Mouse (Mus musculus) megakaryocyte progenitor cell, adult 5-6 weeks (primary cell): ENCODE results near the gene Mrpl23. TPM values are rescaled to one million over a fixed set of nuclear protein-coding genes. Genes with fewer than 3 reads are reported as not detected.

Experiments used
- ATAC-seq: replicated peaks from 2 replicates; pipeline ENCODE4 v1.8.0; 2016; ENCODE audit warnings: mild to moderate bottlenecking, moderate TSS enrichment, inconsistent platforms; ENCODE audit not compliant: poor library complexity
- total RNA-seq, 2 experiments: library from RNA; stranded (forward) in 1 of 2; stranded (reverse) in 1 of 2; fragments of 157-497, 149-512 nt in 1 of 2; fragments of 200-1000 nt in 1 of 2; gene quantifications; 2 replicates each; pipeline versions ENCODE4 v1.2.3 to v1.2.4; 2015 to 2017

Mrpl23 gene
- total RNA-seq, 2 experiments from 2014 or later = 11.8 to 63.4 TPM

- no peak for ATAC-seq
Observed at GRCm38 (mm10) chr7:142517531-142517930, 15.0 kb upstream of the Mrpl23 start.

DNA sequence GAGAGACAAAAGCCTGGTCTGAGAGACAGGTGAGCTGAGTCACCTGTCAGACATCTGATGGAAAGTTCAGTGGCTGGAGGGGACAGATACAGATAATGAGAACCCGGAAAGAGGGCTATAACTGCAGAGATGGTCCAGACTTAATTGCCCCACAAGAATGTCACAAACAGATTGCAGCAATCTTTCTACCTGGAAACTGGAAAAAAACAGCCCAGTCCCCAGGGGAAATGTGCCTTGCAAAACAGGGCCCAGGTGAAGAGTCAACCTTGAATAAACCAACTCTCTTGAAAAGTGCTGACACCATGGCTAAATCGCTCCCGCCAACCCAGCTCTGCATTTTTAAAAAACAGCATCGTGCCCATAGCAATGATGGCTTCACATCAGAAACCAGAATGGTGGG, 12.2 kb upstream of the Mrpl23 start:
- ATAC-seq = no peak

GRCm38 (mm10) chr7:142522352-142522751, 10.1 kb upstream of the Mrpl23 start:
- ATAC-seq = peak; percentile 71

DNA sequence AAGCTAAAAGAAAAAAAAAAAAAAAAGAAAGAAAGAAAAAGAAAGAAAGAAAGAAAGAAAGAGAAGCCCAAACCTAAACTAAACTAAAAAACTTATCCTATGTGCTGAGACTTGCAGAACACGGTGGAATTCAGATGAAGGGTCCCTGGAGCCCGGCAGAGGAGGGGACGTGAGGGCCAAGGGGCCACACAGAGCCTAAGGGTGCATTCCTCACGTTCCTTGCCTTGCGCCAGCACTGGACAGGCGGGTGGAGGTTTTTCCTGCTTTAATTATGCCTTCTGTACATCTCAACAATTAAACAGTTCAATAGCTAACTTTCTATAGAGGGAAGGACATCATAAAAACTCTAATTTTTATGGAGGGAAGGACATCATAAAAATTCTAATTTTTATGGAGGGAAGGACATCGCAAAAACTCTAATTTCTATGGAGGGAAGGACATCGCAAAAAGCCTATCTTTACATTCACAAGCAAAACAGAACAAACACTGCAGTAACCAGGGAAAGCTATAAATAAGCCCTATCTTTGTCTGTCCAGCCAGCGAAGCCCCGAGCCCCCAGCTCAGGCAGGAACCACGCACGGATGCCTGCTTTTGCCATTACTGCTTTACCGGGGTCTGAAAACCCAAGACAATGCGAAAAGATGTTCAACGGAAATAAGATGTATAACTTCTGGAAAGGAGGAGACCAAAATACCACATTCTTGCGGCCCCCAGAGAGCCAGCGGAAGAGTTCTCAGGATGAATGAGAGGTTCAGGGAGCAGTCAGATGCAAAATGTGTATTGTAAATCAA, 9.1 kb upstream of the Mrpl23 start:
- ATAC-seq = no peak

- ATAC-seq = 0 out of 2 replicates have a peak, but pooled peaks have one; percentile 40
Observed at GRCm38 (mm10) chr7:142525342-142526178, 6.9 kb upstream of the Mrpl23 start.

DNA sequence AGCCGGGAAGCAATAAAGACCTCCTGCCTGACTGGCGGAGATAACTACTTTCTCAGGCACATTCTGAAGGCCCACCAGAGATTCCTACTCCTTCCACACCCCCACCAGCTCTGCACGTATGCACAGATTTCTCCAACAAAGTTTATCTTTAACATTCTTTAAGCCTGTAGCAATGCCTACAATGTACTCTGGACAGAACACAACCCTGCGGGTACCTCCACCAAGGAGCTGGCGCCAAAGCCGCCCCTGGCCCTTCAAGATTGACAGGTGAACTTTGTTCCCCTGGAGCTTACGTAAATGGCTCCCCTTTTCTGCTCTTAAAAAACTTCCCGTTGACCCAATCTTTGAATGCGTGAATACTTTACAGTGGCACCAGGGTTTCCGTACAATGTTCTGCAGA, 3.1 kb upstream of the Mrpl23 start:
- ATAC-seq = no peak

GRCm38 (mm10) chr7:142531973-142532521, 439 bp upstream of the Mrpl23 start:
- ATAC-seq = no peak

DNA sequence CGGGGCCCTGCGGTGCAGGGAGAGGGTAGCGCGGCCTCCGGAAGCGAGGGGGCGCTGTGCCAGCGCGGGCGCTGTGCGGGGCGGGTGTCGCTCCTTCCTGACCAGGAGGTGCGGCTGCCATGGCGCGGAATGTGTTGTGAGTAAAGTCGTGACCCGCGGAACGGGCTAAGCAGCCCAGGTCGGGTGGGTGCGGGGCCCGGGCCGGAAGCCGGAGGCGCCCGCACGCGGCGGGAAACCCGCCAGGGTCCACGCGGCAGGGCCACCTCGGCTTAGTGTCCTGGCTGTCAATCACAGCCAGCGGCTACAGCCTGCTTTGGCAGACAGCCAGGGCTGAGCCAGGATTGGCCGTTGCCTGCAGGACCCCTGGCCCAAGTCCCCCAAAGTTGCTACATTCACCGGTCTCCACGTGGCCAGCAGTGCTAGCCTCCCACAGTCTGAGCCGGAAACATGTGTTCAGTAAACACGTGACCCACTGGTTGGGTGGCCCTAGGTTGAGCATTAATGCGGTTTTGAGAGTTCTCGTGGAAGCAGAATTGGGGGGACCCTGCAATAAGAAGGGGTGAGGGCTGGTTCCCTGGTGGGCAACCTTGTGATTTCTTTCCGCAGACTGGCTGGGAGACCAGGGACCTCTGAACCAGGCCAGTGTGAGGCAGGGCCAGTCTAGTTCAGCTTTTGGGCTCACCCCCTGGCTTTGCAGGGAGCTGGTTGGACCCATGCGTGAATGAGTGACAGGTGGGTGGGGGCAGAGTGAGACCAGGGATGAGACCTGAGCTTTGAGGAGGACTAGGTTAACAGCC, 771 bp downstream of the Mrpl23 start:
- ATAC-seq = peak; percentile 79

DNA sequence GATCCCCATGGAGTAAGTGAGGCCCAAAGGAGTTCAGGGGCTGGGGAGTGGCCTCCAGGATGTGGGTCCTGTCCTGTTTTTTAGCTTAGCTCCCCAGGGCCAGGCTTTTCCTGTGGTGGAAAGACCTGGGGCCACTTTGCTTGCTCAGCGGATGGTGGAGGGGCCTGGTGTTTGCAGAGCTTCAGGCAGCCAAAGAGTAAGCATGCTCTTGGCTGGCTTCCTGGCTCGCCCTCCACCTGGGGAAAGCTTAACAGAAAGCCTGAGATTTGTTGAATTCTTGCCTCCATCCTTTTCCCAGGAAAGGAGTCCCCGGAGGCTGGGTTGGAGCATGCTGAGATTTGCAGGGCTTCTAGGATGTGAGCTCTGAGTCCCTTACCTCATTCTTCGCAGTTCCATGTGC, 2.6 kb downstream of the Mrpl23 start:
- no peak for ATAC-seq

DNA sequence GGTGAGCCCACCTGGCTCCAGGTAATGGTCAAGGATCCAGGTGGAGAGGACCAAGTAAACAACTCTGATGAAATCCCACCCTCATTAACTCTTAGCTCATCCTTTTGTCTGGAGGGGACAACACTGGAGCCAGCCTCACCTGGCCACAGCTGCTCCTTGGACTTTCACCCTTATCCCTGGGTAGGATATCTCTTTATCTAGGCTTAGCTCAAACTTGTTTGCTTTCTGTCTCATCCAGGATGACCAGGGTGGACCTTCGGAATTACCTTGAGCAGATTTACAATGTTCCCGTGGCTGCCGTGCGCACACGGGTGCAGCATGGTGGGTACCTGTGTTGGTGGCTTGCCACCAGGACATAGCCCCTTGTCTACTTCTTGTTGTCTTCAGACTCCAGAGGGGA, 3.3 kb downstream of the Mrpl23 start:
- no peak for ATAC-seq

GRCm38 (mm10) chr7:142537181-142537580, 4.7 kb downstream of the Mrpl23 start:
- no peak for ATAC-seq

DNA sequence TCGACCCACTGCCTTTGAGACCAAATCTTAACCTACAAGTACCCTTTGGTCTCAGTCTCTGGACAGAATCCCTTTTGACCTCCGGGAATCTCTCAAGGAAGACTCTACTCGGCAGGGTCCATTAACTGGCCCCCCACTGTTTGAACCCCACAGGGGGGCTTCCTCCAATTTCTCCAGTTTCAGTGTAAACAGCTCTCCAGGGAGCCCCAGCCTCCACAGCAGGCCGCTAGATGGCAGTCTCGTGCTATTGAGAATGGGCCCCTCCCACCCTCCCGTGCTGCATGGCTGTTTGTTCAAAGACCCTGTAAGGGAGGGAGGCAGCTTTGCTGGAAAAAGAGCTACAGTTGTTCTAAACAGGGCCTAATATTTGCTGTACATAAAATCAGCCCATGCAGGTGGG, 5.4 kb downstream of the Mrpl23 start:
- ATAC-seq = peak; percentile 42

- ATAC-seq = no peak
Observed at GRCm38 (mm10) chr7:142538291-142538690, 5.8 kb downstream of the Mrpl23 start.

GRCm38 (mm10) chr7:142538766-142539165, 6.3 kb downstream of the Mrpl23 start:
- no peak for ATAC-seq

DNA sequence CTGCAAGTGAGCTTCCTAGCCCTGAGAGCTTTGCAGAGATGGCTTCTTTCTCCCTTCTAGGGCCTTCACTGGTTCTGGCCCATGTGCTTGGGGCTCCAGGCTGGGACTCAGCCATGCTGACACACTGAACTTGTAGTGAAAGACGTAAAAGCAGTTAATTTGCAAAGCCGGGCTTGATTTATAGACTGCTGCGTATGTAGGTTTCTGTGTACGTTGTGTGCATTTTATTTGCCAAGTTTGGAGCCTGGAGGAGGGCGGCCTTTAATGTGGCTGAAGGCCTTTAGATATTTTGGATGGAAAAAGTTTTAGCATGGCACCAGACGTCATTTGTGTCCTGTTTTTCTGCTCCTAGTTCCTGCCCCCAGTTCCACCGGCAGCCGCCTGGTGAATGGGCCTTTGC, 7.3 kb downstream of the Mrpl23 start:
- no peak for ATAC-seq

- ATAC-seq = no peak
Observed at GRCm38 (mm10) chr7:142542771-142543303, 10.4 kb downstream of the Mrpl23 start.

DNA sequence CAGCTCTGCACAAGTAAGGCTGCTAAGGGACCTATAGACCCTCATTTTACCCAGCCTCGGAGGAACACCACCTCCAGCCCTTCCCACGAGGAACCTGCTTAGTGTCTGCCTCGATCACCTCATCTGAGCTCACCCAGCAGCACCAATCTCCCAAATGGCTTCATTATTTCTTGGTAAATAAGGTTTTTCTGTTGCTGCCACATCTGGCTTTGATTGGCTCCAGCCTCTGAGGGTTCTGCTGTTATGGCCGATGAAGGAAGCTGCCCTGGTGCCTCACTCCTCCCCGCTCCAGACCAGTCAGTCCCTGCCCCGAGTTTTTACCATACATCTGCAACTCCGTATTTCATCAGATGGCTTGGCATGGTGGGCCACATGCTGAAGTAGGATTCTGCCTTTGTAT, 13.5 kb downstream of the Mrpl23 start:
- no peak for ATAC-seq

DNA sequence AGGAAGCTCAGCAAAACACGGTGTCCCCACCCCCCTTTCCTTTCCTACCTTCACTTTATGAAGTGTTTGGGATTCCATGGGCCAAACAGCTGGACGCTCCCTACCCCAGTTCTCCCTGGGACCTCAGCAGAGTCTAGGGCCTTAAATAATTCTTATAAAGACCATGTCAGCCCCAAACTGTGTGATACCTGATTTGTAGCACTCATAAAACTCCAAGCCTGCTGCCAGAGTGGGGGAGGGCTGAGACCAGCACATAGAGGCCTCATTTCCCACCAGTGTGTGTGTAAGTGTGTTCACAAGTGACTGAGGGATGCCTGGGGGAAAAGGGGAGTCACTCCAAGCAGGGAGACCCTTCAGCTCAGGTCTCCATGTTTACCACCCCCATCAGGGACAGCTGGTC, 15.4 kb downstream of the Mrpl23 start:
- ATAC-seq = no peak

GRCm38 (mm10) chr7:142548706-142549105, 16.2 kb downstream of the Mrpl23 start:
- ATAC-seq = no peak

DNA sequence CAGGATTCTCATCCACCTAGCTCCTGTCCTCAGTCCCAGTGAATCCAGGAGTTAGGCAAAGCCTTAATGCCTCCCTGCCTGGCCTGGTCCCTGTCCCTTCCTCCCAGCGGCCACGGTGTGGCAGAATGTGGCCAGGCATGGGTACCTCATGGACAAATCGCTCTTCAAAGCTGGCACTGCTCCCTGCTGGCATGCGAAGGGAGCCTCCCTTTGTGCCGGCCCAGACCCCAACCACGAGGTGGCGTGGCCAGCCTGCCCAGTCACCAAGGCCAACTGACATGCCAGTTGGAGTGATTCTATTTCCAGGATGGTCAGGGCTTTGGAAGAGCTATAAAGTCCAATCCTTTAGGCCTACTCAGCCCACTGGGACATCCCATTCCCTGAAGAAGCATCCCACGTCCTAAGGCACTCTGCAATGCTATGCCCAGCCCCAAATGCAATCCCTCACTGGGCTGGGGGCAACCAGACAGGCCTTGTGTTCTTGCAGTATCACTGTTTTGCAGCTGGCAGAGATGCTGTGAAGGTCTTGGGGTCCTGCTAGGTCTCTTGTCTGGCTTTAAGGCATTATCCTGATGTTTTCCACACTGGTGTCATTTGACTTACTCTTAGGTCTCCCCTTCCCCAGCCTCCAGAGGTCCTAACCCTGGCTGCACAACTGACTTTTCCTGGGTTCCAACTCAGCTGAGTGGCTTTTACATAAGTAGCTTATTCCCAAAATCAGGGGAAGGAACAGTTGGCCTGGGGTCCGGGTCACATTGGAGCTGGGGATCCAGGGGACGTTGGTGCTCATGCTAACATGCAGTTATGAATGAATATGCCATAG, 17.7 kb downstream of the Mrpl23 start:
- ATAC-seq = no peak
